Mouse (Mus musculus): ENCODE results near the gene Vapb. TPM values are rescaled to one million over a fixed set of nuclear protein-coding genes. Genes with fewer than 3 reads are reported as not detected.

Vapb gene
- polyA plus RNA-seq (2015; fragmentation: Nextera tagmentation; extraction: Ambion mirVana): 4.7 and 7.6 TPM in 2 replicates

DNA sequence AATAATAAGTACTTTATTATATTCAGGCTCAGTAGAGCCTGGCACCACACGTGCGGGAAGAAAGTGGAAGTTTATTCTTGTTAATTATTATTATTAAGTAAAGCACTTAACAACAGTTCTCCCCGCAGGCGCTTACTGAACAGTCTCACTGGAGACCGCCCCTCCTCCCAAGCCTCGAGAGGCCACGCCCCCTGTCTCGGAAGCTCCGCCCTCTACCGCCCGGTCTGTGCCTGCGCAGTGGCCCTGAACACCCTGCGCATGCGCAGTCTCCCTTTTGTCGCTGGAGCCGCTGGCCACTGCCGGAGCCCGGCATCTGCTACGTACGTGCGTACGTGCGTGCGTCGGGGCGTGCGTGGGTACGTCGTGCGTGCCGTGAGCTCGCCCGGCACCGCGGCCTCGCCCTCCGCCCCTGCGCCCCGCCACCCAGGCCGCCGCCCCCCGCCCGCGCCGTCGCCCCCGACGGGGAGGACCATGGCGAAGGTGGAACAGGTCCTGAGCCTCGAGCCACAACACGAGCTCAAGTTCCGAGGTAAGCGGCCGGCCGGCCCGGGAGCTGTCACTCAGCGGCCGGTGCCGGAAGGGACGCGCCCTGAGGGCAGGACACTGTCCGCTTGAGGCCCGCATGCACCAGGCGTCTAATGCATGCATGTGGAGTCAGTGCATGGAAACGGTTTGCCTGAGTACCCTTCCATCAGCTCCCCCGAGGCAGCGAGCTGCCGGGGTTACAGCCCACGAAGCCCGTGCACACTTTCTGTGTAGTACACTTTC lies at the start of gene Vapb:
Gene Vapb, plus strand, starts transcription at position 290 of the 768 bp plus-strand sequence.
- Histone ChIP-seq H3K4me1 (ENCODE audit: insufficient read depth) (peaks cover 26% of the 10 kb centered on the region), H3K9me3 (ENCODE audit: low read length) (no peaks in the 10 kb centered on the region), H3K36me3 (replicated peaks; ENCODE audit: insufficient read depth, low read length) (no peaks in the 10 kb centered on the region), H3K27me3 (ENCODE audit: insufficient read depth, low read length) (no peaks in the 10 kb centered on the region), H3K4me2 (ENCODE audit: low read depth, low read length) (peak within 1 kb of the TSS; percentile 78), H3K27ac (ENCODE audit: low read depth) (peak within 1 kb of the TSS; percentile 93), H3K4me3 (ENCODE audit: low read depth, low read length) (peak within 1 kb of the TSS; percentile 93), H3K9ac (replicated peaks) (peak within 1 kb of the TSS; percentile 82)
- peak; percentile 98 for ATAC-seq
- DNase-seq: peak; percentile 99
- TF ChIP-seq CTCF (IDR thresholded peaks at IDR 0.05; ENCODE audit: low read depth) (peak; percentile 45), EP300 (IDR thresholded peaks at IDR 0.05; ENCODE audit: low read depth) (no peak)
- 2% methylated on average over 70 of the region's 70 CpGs for WGBS (ENCODE audit: insufficient replicate concordance)

- H3K4me3 ChIP-seq (ENCODE audit: low read depth, low read length): no peak overlapping the region
- H3K9me3 ChIP-seq (ENCODE audit: low read length): no peaks in the 10 kb centered on the region
- TF ChIP-seq CTCF (IDR thresholded peaks at IDR 0.05; ENCODE audit: low read depth): no peak
- no peak for TF ChIP-seq EP300 (IDR thresholded peaks at IDR 0.05; ENCODE audit: low read depth)
- no peaks in the 10 kb centered on the region for H3K4me1 ChIP-seq (ENCODE audit: insufficient read depth)
- H3K9ac ChIP-seq (replicated peaks): no peak overlapping the region
- H3K36me3 ChIP-seq (replicated peaks; ENCODE audit: insufficient read depth, low read length): peaks cover 19% of the 10 kb centered on the region
- DNase-seq (no peak), ATAC-seq (no peak)
- no peak overlapping the region for H3K27ac ChIP-seq (ENCODE audit: low read depth)
- H3K27me3 ChIP-seq (ENCODE audit: insufficient read depth, low read length): no peaks in the 10 kb centered on the region
- H3K4me2 ChIP-seq (ENCODE audit: low read depth, low read length): no peak overlapping the region
Measured at GRCm38 (mm10) chr2:173689835-173690234, 47.5 kb upstream of the Vapb start.

DNA sequence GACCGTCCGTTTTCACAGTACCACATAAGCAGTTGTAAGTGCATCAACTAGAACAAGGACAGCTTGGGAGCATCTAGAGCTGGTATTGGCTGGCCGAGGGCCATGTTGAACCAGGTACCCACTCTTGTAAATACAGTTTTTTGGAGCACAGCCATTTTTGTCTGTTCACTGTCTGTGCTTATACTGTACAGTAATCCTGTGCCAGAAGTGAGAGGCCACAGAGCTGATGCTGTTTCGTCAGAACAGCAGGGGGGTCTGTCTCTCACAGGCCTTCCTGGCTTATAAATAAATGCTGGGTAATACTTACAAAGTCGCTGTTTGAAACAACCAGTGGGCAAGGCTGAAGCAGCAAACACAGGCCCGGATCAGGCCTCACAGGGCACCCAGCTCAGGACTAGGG lies 45.6 kb upstream of the Vapb start:
- Histone ChIP-seq H3K27me3 (ENCODE audit: insufficient read depth, low read length) (no peaks in the 10 kb centered on the region), H3K4me1 (ENCODE audit: insufficient read depth) (no peaks in the 10 kb centered on the region), H3K36me3 (replicated peaks; ENCODE audit: insufficient read depth, low read length) (peaks cover 36% of the 10 kb centered on the region), H3K4me3 (ENCODE audit: low read depth, low read length) (no peak overlapping the region), H3K9me3 (ENCODE audit: low read length) (no peaks in the 10 kb centered on the region), H3K4me2 (ENCODE audit: low read depth, low read length) (no peak overlapping the region), H3K9ac (replicated peaks) (no peak overlapping the region), H3K27ac (ENCODE audit: low read depth) (no peak overlapping the region)
- ATAC-seq (no peak), DNase-seq (no peak)
- no peak for TF ChIP-seq CTCF (IDR thresholded peaks at IDR 0.05; ENCODE audit: low read depth)
- TF ChIP-seq EP300 (IDR thresholded peaks at IDR 0.05; ENCODE audit: low read depth): no peak
- WGBS (ENCODE audit: insufficient replicate concordance): 88% methylated on average over 6 of the region's 6 CpGs

- no peak for ATAC-seq
- Histone ChIP-seq H3K27me3 (ENCODE audit: insufficient read depth, low read length) (no peaks in the 10 kb centered on the region), H3K9ac (replicated peaks) (no peak overlapping the region), H3K36me3 (replicated peaks; ENCODE audit: insufficient read depth, low read length) (peaks cover 45% of the 10 kb centered on the region), H3K27ac (ENCODE audit: low read depth) (no peak overlapping the region), H3K4me3 (ENCODE audit: low read depth, low read length) (no peak overlapping the region), H3K9me3 (ENCODE audit: low read length) (no peaks in the 10 kb centered on the region), H3K4me2 (ENCODE audit: low read depth, low read length) (no peak overlapping the region), H3K4me1 (ENCODE audit: insufficient read depth) (no peaks in the 10 kb centered on the region)
- 86% methylated on average over 2 of the region's 2 CpGs for WGBS (ENCODE audit: insufficient replicate concordance)
- DNase-seq: no peak
- no peak for TF ChIP-seq EP300 (IDR thresholded peaks at IDR 0.05; ENCODE audit: low read depth)
- TF ChIP-seq CTCF (IDR thresholded peaks at IDR 0.05; ENCODE audit: low read depth): no peak
Measured at GRCm38 (mm10) chr2:173692693-173693092, 44.6 kb upstream of the Vapb start.

GRCm38 (mm10) chr2:173698850-173699249 lies 38.5 kb upstream of the Vapb start:
- no peaks in the 10 kb centered on the region for H3K4me1 ChIP-seq (ENCODE audit: insufficient read depth)
- H3K9ac ChIP-seq (replicated peaks): no peak overlapping the region
- DNase-seq: no peak
- H3K36me3 ChIP-seq (replicated peaks; ENCODE audit: insufficient read depth, low read length): peaks cover 54% of the 10 kb centered on the region
- no peaks in the 10 kb centered on the region for H3K9me3 ChIP-seq (ENCODE audit: low read length)
- H3K4me2 ChIP-seq (ENCODE audit: low read depth, low read length): no peak overlapping the region
- H3K4me3 ChIP-seq (ENCODE audit: low read depth, low read length): no peak overlapping the region
- ATAC-seq: no peak
- no peak for TF ChIP-seq EP300 (IDR thresholded peaks at IDR 0.05; ENCODE audit: low read depth)
- no peak for TF ChIP-seq CTCF (IDR thresholded peaks at IDR 0.05; ENCODE audit: low read depth)
- H3K27ac ChIP-seq (ENCODE audit: low read depth): no peak overlapping the region
- H3K27me3 ChIP-seq (ENCODE audit: insufficient read depth, low read length): no peaks in the 10 kb centered on the region
- whole genome bisulfite sequencing (ENCODE audit: insufficient replicate concordance): 86% methylated on average over 3 of the region's 3 CpGs

DNA sequence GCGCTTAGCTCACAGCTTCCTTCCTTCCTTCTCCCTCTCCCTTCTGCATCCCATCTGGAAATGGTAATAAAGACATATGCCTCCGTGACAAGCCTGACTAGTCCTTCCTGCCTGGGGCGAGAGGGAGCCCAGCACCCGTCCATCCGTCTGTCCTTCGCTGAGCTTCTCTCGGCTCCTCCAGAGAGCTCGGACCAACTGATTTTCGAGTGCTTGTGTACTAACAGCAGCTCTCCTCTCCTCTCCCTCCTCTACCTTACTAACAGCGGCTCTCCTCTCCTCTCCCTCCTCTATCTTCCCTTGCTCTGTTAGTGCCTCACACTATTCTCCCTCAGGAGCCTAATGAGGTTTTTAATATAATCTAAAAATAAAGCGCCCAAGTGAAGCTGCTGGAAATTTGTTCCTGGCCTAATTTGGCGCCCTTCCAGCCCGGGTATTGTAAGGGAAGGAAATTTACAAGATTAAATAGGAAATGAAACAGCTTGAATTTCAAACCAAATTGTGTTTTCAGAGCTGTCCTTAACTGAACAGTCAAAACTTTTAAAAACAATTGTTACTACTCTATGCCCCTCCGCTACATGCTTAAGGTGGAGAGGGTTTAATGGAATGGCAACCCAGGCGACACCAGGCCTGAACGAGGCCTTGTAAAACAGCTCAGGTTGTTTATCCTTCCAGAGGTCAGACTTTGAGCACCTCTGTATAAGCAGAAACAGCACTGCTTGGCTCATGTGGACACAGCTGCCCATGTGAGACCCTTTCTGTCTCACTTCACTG lies 35.0 kb upstream of the Vapb start:
- H3K4me1 ChIP-seq (ENCODE audit: insufficient read depth): no peaks in the 10 kb centered on the region
- DNase-seq: no peak
- 76% methylated on average over 16 of the region's 16 CpGs for WGBS (ENCODE audit: insufficient replicate concordance)
- H3K9ac ChIP-seq (replicated peaks): no peak overlapping the region
- H3K27me3 ChIP-seq (ENCODE audit: insufficient read depth, low read length): no peaks in the 10 kb centered on the region
- H3K27ac ChIP-seq (ENCODE audit: low read depth): peak overlapping the region; percentile 39; the same call in 1 of the 2 replicates
- no peak for ATAC-seq
- no peaks in the 10 kb centered on the region for H3K9me3 ChIP-seq (ENCODE audit: low read length)
- no peak overlapping the region for H3K4me3 ChIP-seq (ENCODE audit: low read depth, low read length)
- H3K36me3 ChIP-seq (replicated peaks; ENCODE audit: insufficient read depth, low read length): peaks cover 38% of the 10 kb centered on the region
- no peak for TF ChIP-seq EP300 (IDR thresholded peaks at IDR 0.05; ENCODE audit: low read depth)
- no peak for TF ChIP-seq CTCF (IDR thresholded peaks at IDR 0.05; ENCODE audit: low read depth)
- H3K4me2 ChIP-seq (ENCODE audit: low read depth, low read length): no peak overlapping the region

All from liver, postnatal 0 days (tissue).